Mouse (Mus musculus): ENCODE data around the gene Adgrl3.

DNA sequence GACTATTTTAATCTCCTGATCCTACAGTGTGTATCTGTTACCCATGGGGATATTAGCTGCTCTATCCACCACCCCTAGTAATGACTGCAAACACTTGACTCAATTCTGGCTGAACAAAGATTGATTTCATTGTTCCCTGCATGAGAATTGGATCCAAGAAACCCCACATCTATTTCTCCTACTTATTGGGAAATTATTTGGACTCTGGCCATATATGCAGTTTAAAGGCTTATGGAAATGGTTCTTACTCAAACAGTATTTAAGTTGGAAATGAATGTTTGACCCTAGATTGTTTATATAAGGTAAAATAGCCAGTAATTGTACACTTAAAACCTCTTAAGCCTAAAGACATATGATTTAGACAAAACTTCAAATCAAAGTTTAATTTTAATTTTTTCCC lies 207.3 kb downstream of the Adgrl3 start:
- TF ChIP-seq EP300 (IDR thresholded peaks at IDR 0.05; ENCODE audit: insufficient read depth, low read depth, low read length) (no peak), CTCF (IDR thresholded peaks at IDR 0.05) (no peak)

Measured in heart, adult 2 months (tissue).